Mouse (Mus musculus) lung, postnatal 0 days (tissue): ENCODE measurements around the gene Nsf.

Source experiments
- CTCF ChIP-seq: IDR thresholded peaks from 2 replicates; pipeline ENCODE4 v1.5.1; 2016; ENCODE audit warnings: antibody characterized with exemption, mild to moderate bottlenecking
- EP300 ChIP-seq: IDR thresholded peaks from 2 replicates; pipeline ENCODE4 v1.6.1; 2016; ENCODE audit warnings: antibody characterized with exemption, mild to moderate bottlenecking, control low read depth

DNA sequence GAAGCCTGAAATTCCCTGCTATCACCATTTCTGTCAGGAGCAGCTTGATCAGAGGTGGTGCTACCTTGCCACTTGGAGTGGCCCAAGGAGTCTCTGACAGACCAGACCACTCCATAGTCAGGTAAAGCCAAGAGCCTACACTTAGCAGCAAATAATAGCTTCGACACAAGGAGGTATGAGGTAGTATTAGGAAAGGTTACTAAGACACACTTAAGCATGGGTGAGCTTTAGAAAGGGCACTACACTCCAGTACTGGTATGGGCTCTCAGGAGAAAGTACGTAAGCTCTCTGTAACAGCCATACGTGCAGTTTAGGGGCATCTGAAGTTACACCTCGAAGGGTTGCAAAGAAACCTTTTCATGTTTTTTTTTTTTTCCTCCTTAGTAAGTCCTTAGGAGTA lies 11.1 kb downstream of the Nsf start:
- TF ChIP-seq CTCF = no peak
- no peak for TF ChIP-seq EP300
